Mouse (Mus musculus): ENCODE measurements around the gene Pank2. TPM values are rescaled to one million over a fixed set of nuclear protein-coding genes. Genes with fewer than 3 reads are reported as not detected.
"Not testable (repeated sequence)": the region's sequence is repeated elsewhere in the genome, so short reads cannot be mapped to it uniquely, and the experiment has no call there.

Gene Pank2
- polyA plus RNA-seq, 1 experiment from 2014 or later: 36.7 TPM

GRCm38 (mm10) chr2:131300485-131300884, 38.2 kb downstream of the Pank2 start:
- Histone ChIP-seq H3K9ac (ENCODE audit: low read depth, low read length) (no peak overlapping the region), H3K4me2 (ENCODE audit: low read length) (no peak overlapping the region), H3K4me1 (replicated peaks; ENCODE audit: insufficient read depth, low read length) (no peaks in the 10 kb centered on the region), H3K9me3 (replicated peaks; ENCODE audit: low read length) (no peaks in the 10 kb centered on the region), H3K27me3 (ENCODE audit: insufficient read depth, low read length) (no peaks in the 10 kb centered on the region), H3K36me3 (ENCODE audit: insufficient read depth, low read length) (peaks cover 24% of the 10 kb centered on the region), H3K4me3 (replicated peaks; ENCODE audit: low read depth, low read length) (no peak overlapping the region), H3K27ac (no peak overlapping the region)
- no peak for TF ChIP-seq CTCF (IDR thresholded peaks at IDR 0.05; ENCODE audit: low read depth)
- ATAC-seq (replicated peaks; ENCODE audit: low FRiP score, low read depth): no peak
- DNase-seq (ENCODE audit: low spot score): no peak
- 82% methylated on average over 2 of the region's 2 CpGs for WGBS

- Histone ChIP-seq H3K4me2 (ENCODE audit: low read length) (no peak overlapping the region), H3K4me1 (replicated peaks; ENCODE audit: insufficient read depth, low read length) (no peaks in the 10 kb centered on the region), H3K27ac (no peak overlapping the region), H3K4me3 (replicated peaks; ENCODE audit: low read depth, low read length) (no peak overlapping the region), H3K36me3 (ENCODE audit: insufficient read depth, low read length) (peaks cover 14% of the 10 kb centered on the region), H3K9ac (ENCODE audit: low read depth, low read length) (no peak overlapping the region), H3K9me3 (replicated peaks; ENCODE audit: low read length) (no peaks in the 10 kb centered on the region), H3K27me3 (ENCODE audit: insufficient read depth, low read length) (no peaks in the 10 kb centered on the region)
- ATAC-seq (replicated peaks; ENCODE audit: low FRiP score, low read depth) (no peak), DNase-seq (ENCODE audit: low spot score) (no peak)
- no peak for TF ChIP-seq CTCF (IDR thresholded peaks at IDR 0.05; ENCODE audit: low read depth)
These were observed 39.3 kb downstream of the Pank2 start for GRCm38 (mm10) chr2:131301635-131302034.

- Histone ChIP-seq H3K4me1 (replicated peaks; ENCODE audit: insufficient read depth, low read length) (no peaks in the 10 kb centered on the region), H3K36me3 (ENCODE audit: insufficient read depth, low read length) (0 out of 2 replicates have a peak, but pooled peaks cover 3% of the 10 kb centered on the region), H3K27me3 (ENCODE audit: insufficient read depth, low read length) (no peaks in the 10 kb centered on the region), H3K27ac (no peak overlapping the region), H3K9ac (ENCODE audit: low read depth, low read length) (no peak overlapping the region), H3K9me3 (replicated peaks; ENCODE audit: low read length) (no peaks in the 10 kb centered on the region), H3K4me3 (replicated peaks; ENCODE audit: low read depth, low read length) (no peak overlapping the region), H3K4me2 (ENCODE audit: low read length) (no peak overlapping the region)
- DNase-seq (ENCODE audit: low spot score) (no peak), ATAC-seq (replicated peaks; ENCODE audit: low FRiP score, low read depth) (no peak)
- 74% methylated on average over 9 of the region's 9 CpGs for WGBS
- no peak for TF ChIP-seq CTCF (IDR thresholded peaks at IDR 0.05; ENCODE audit: low read depth)
These were observed 42.2 kb downstream of the Pank2 start for GRCm38 (mm10) chr2:131304497-131304896.

GRCm38 (mm10) chr2:131305226-131305625, 42.9 kb downstream of the Pank2 start:
- not testable (repeated sequence) for DNase-seq (ENCODE audit: low spot score); H3K27ac ChIP-seq; H3K27me3 ChIP-seq (ENCODE audit: insufficient read depth, low read length); H3K36me3 ChIP-seq (ENCODE audit: insufficient read depth, low read length); H3K4me3 ChIP-seq (replicated peaks; ENCODE audit: low read depth, low read length); H3K9me3 ChIP-seq (replicated peaks; ENCODE audit: low read length); H3K4me2 ChIP-seq (ENCODE audit: low read length); H3K4me1 ChIP-seq (replicated peaks; ENCODE audit: insufficient read depth, low read length); H3K9ac ChIP-seq (ENCODE audit: low read depth, low read length); ATAC-seq (replicated peaks; ENCODE audit: low FRiP score, low read depth)
- WGBS: 91% methylated on average over 1 of the region's 1 CpGs

- no peak for TF ChIP-seq CTCF (IDR thresholded peaks at IDR 0.05; ENCODE audit: low read depth)
- Histone ChIP-seq H3K4me3 (replicated peaks; ENCODE audit: low read depth, low read length) (no peak overlapping the region), H3K4me2 (ENCODE audit: low read length) (no peak overlapping the region), H3K36me3 (ENCODE audit: insufficient read depth, low read length) (0 out of 2 replicates have a peak, but pooled peaks cover 3% of the 10 kb centered on the region), H3K9me3 (replicated peaks; ENCODE audit: low read length) (no peaks in the 10 kb centered on the region), H3K9ac (ENCODE audit: low read depth, low read length) (no peak overlapping the region), H3K27ac (no peak overlapping the region), H3K27me3 (ENCODE audit: insufficient read depth, low read length) (no peaks in the 10 kb centered on the region), H3K4me1 (replicated peaks; ENCODE audit: insufficient read depth, low read length) (no peaks in the 10 kb centered on the region)
- WGBS: 73% methylated on average over 5 of the region's 5 CpGs
- DNase-seq (ENCODE audit: low spot score) (no peak), ATAC-seq (replicated peaks; ENCODE audit: low FRiP score, low read depth) (no peak)
These were observed 45.1 kb downstream of the Pank2 start for GRCm38 (mm10) chr2:131307391-131307790.

GRCm38 (mm10) chr2:131307822-131308221, 45.5 kb downstream of the Pank2 start:
- DNase-seq (ENCODE audit: low spot score): no peak
- no peak for TF ChIP-seq CTCF (IDR thresholded peaks at IDR 0.05; ENCODE audit: low read depth)
- Histone ChIP-seq H3K4me2 (ENCODE audit: low read length) (no peak overlapping the region), H3K4me3 (replicated peaks; ENCODE audit: low read depth, low read length) (no peak overlapping the region), H3K4me1 (replicated peaks; ENCODE audit: insufficient read depth, low read length) (no peaks in the 10 kb centered on the region), H3K27ac (no peak overlapping the region), H3K36me3 (ENCODE audit: insufficient read depth, low read length) (0 out of 2 replicates have a peak, but pooled peaks cover 3% of the 10 kb centered on the region), H3K27me3 (ENCODE audit: insufficient read depth, low read length) (no peaks in the 10 kb centered on the region), H3K9ac (ENCODE audit: low read depth, low read length) (no peak overlapping the region), H3K9me3 (replicated peaks; ENCODE audit: low read length) (no peaks in the 10 kb centered on the region)
- WGBS: 90% methylated on average over 2 of the region's 2 CpGs
- no peak for ATAC-seq (replicated peaks; ENCODE audit: low FRiP score, low read depth)

GRCm38 (mm10) chr2:131309296-131309695, 47.0 kb downstream of the Pank2 start:
- Histone ChIP-seq H3K27ac (no peak overlapping the region), H3K36me3 (ENCODE audit: insufficient read depth, low read length) (no peaks in the 10 kb centered on the region), H3K4me3 (replicated peaks; ENCODE audit: low read depth, low read length) (no peak overlapping the region), H3K4me2 (ENCODE audit: low read length) (no peak overlapping the region), H3K4me1 (replicated peaks; ENCODE audit: insufficient read depth, low read length) (no peaks in the 10 kb centered on the region), H3K9ac (ENCODE audit: low read depth, low read length) (no peak overlapping the region), H3K27me3 (ENCODE audit: insufficient read depth, low read length) (no peaks in the 10 kb centered on the region), H3K9me3 (replicated peaks; ENCODE audit: low read length) (no peaks in the 10 kb centered on the region)
- DNase-seq (ENCODE audit: low spot score): peak; percentile 9
- no peak for ATAC-seq (replicated peaks; ENCODE audit: low FRiP score, low read depth)
- WGBS: 54% methylated on average over 6 of the region's 6 CpGs
- TF ChIP-seq CTCF (IDR thresholded peaks at IDR 0.05; ENCODE audit: low read depth): no peak
